Mouse (Mus musculus) lung, adult 10 weeks (tissue): Measurements from ENCODE around the gene Trim67. TPM values are rescaled to one million over a fixed set of nuclear protein-coding genes. Genes with fewer than 3 reads are reported as not detected.

Experiments
- polyA plus RNA-seq: library from polyadenylated mRNA; stranded (reverse); fragments of 350-450 nt; fragmentation: Illumina TruSeq; extraction: RNeasy Lipid Tissue Mini Kit (QIAGEN cat#74804); gene quantifications from one replicate; pipeline ENCODE4 v1.2.3, GENCODE M21; 2014; ENCODE audit warnings: low read depth, low replicate concordance; ENCODE audit not compliant: insufficient read depth

The Trim67 gene
- polyA plus RNA-seq: 0.12 TPM

GRCm38 (mm10) chr8:124792708-124793107 is at the start of gene Trim67:
TSS of gene Trim67 (plus strand) at chr8:124793092.

GRCm38 (mm10) chr8:124751709-124752173 is 41.2 kb upstream of the Trim67 start, which contains the start of gene Fam89a:
TSS of gene Fam89a (minus strand) at chr8:124751832.

DNA sequence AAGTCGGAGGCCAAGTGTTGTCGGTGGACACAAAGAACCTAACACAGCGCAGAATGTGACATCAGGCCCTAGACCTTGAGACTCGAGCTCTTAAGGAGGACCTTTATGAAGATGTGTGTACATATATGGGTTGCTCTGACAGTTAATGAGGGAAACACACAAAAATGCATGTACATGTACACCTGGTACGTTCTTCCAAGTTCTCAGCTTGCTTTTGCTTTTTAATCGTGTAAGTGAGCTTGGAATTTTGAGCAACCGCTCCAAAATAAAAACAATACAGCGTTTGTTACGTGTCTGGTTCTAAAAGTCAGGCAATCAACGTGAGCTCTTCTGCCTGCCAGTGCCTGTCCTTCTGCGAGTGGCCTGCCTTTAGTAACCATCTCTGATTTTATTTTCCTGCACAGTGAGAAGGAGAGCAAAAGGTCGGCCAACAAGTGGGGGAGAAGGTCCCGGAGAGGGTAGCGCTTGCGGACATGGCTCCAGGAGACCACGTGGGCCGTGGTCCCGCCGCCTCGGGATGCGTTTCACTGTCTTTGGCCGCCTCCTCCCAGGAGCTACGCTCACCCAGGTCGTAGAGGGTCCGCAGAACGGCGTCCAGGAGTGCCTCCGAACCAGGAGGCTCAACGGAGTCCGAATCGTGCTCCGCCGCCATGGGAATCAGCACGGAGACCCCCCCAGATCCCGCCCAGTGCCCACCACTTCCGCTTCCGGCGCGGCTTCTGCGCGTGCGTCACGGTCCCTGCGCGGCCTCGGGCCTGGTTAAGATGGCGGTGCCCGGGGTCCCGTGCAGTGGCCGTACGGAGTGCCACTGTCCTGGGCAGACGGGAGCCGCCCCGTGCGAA is 69.7 kb downstream of the Trim67 start, which contains the start of the genes Gnpat and 2810004N23Rik:
TSS of gene Gnpat (plus strand) at position 713 of the 842 bp plus-strand sequence.
TSS of gene 2810004N23Rik (minus strand) at position 800 of the 842 bp plus-strand sequence.

Other genes with a start within 250 kb of the Trim67 start
- gene Agt, start 223.4 kb upstream of the Trim67 start, polyA plus RNA-seq: 4.7 TPM
- not detected for gene Capn9, start 217.0 kb upstream of the Trim67 start, polyA plus RNA-seq
- 28.9 TPM for gene 2310022B05Rik, start 129.7 kb upstream of the Trim67 start, polyA plus RNA-seq
- 10.7 TPM for gene Ttc13, start 71.1 kb upstream of the Trim67 start, polyA plus RNA-seq
- 5.7 TPM for gene Arv1, start 71.0 kb upstream of the Trim67 start, polyA plus RNA-seq
- gene Fam89a, start 41.3 kb upstream of the Trim67 start, polyA plus RNA-seq: 3.0 TPM
- 38.5 TPM for gene Gnpat, start 69.9 kb downstream of the Trim67 start, polyA plus RNA-seq
- 14.4 TPM for gene 2810004N23Rik, start 70.0 kb downstream of the Trim67 start, polyA plus RNA-seq
- 7.6 TPM for gene Exoc8, start 104.6 kb downstream of the Trim67 start, polyA plus RNA-seq
- 8.8 TPM for gene Sprtn, start 104.8 kb downstream of the Trim67 start, polyA plus RNA-seq
- gene Egln1, start 156.2 kb downstream of the Trim67 start, polyA plus RNA-seq: 30.1 TPM
- gene Tsnax, start 219.9 kb downstream of the Trim67 start, polyA plus RNA-seq: 50.0 TPM